Mouse (Mus musculus) liver, postnatal 0 days (tissue): ENCODE results near the gene Crp.

Source experiments
- CTCF ChIP-seq: sonication (generic); IDR thresholded peaks from 2 replicates; pipeline ENCODE4 v1.5.1; 2016; ENCODE audit warnings: antibody characterized with exemption, low read depth
- EP300 ChIP-seq: IDR thresholded peaks from 2 replicates; pipeline ENCODE4 v1.6.1; 2016; ENCODE audit warnings: antibody characterized with exemption, low read depth, mild to moderate bottlenecking

- TF ChIP-seq CTCF (no peak), EP300 (no peak)
Observed at GRCm38 (mm10) chr1:172652040-172652662, 45.7 kb upstream of the Crp start.
